Mouse (Mus musculus) cortical plate, adult 2 months (tissue): ENCODE data around the gene Faf1.

Source experiments
- CTCF ChIP-seq: fragments of 200-500 bp; IDR thresholded peaks from 2 replicates; pipeline ENCODE4 v1.5.1; 2011; ENCODE audit warnings: mild to moderate bottlenecking, control low read depth, low read length; ENCODE audit not compliant: insufficient read depth; ENCODE audit errors: extremely low read depth
- POLR2A ChIP-seq: fragments of 200-500 bp; IDR thresholded peaks from 2 replicates; pipeline ENCODE4 v1.6.1; 2011; ENCODE audit warnings: mild to moderate bottlenecking, low read length, control low read depth; ENCODE audit not compliant: insufficient read depth; ENCODE audit errors: extremely low read depth

DNA sequence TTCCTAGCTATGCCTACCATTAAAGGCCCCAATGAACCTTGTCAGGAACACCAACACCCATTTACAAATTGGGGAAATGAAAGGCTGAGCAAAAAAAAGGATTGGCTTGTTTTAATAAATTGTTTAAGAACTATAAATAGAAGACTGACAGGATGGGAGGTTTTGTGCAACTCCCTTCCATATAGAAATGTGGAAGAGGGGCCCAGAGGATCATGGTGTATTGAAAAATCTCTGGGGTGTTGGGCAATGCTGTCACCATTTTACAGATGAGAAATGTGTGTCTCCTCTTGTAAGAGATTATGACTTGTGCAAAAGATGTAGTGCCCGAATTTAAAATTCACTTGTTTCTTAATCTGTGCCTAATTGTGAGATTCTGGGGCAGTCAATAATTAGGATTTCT lies 277.1 kb downstream of the Faf1 start:
- TF ChIP-seq POLR2A: no peak
- TF ChIP-seq CTCF: no peak
